Mouse (Mus musculus) embryonic fibroblast, embryonic 13.5 days (primary cell): ENCODE measurements at regions not wholly inside any gene's neighbourhood (a gene's known extent, or its start where the extent isn't known, plus 50 kb on each side); places are given as distances from the start of the nearest gene placed in this dataset.

ENCODE experiments used
- H3K27ac ChIP-seq: 2 replicates; pipeline ENCODE4 v1.5.1; 2012; ENCODE audit warnings: low read length, control low read depth, inconsistent platforms; ENCODE audit not compliant: insufficient read depth
- H3K4me1 ChIP-seq: 2 replicates; pipeline ENCODE4 v1.6.1; 2011; ENCODE audit warnings: low read length; ENCODE audit not compliant: control insufficient read depth, insufficient read depth
- H3K4me3 ChIP-seq: 2 replicates; pipeline ENCODE4 v1.5.1; 2011; ENCODE audit warnings: mild to moderate bottlenecking, control low read depth, low read length; ENCODE audit not compliant: insufficient read depth
- CTCF ChIP-seq: IDR thresholded peaks from 2 replicates; pipeline ENCODE4 v1.5.1; 2011; ENCODE audit warnings: mild to moderate bottlenecking, control low read depth, low read length, moderate library complexity, borderline replicate concordance; ENCODE audit not compliant: insufficient read depth
- POLR2A ChIP-seq: IDR thresholded peaks from 2 replicates; pipeline ENCODE4 v1.6.1; 2011; ENCODE audit warnings: low read depth, mild to moderate bottlenecking, control low read depth, low read length, moderate library complexity

- H3K27ac ChIP-seq = no peak overlapping the region
- TF ChIP-seq POLR2A = no peak
- no peak for TF ChIP-seq CTCF
- no peak overlapping the region for H3K4me3 ChIP-seq
- H3K4me1 ChIP-seq = peaks cover 2% of the 10 kb centered on the region
These were observed 147.8 kb downstream of the Mtx2 start for GRCm38 (mm10) chr2:74973386-74973785.

GRCm38 (mm10) chr2:74974595-74975325 lies 149.2 kb downstream of the Mtx2 start:
- Histone ChIP-seq H3K4me1 (peaks cover 2% of the 10 kb centered on the region), H3K4me3 (no peak overlapping the region), H3K27ac (peak overlapping the region; percentile 13; the same call in 1 of the 2 replicates)
- TF ChIP-seq POLR2A (no peak), CTCF (no peak)

- no peak overlapping the region for H3K4me3 ChIP-seq
- no peak overlapping the region for H3K27ac ChIP-seq
- peaks cover 2% of the 10 kb centered on the region for H3K4me1 ChIP-seq
- TF ChIP-seq CTCF (no peak), POLR2A (no peak)
These were observed 151.7 kb downstream of the Mtx2 start for GRCm38 (mm10) chr2:74977348-74977747.

- TF ChIP-seq CTCF (no peak), POLR2A (no peak)
- no peak overlapping the region for H3K4me3 ChIP-seq
- peaks cover 2% of the 10 kb centered on the region for H3K4me1 ChIP-seq
- H3K27ac ChIP-seq = no peak overlapping the region
These were observed 152.2 kb downstream of the Mtx2 start for GRCm38 (mm10) chr2:74977828-74978227.

GRCm38 (mm10) chr2:74981856-74982255 lies 156.3 kb downstream of the Mtx2 start:
- Histone ChIP-seq H3K4me3 (no peak overlapping the region), H3K27ac (no peak overlapping the region), H3K4me1 (no peaks in the 10 kb centered on the region)
- TF ChIP-seq POLR2A (no peak), CTCF (no peak)

- Histone ChIP-seq H3K27ac (0 out of 2 replicates have a peak overlapping the region, but pooled peaks have one; percentile 5), H3K4me1 (no peaks in the 10 kb centered on the region), H3K4me3 (no peak overlapping the region)
- TF ChIP-seq POLR2A (no peak), CTCF (no peak)
These were observed 168.2 kb downstream of the Mtx2 start for GRCm38 (mm10) chr2:74993802-74994201.

- Histone ChIP-seq H3K27ac (no peak overlapping the region), H3K4me3 (no peak overlapping the region), H3K4me1 (0 out of 2 replicates have a peak, but pooled peaks cover 2% of the 10 kb centered on the region)
- TF ChIP-seq CTCF = no peak
- no peak for TF ChIP-seq POLR2A
These were observed 169.4 kb downstream of the Mtx2 start for GRCm38 (mm10) chr2:74994998-74995397.

GRCm38 (mm10) chr2:74997736-74998135 lies 172.1 kb downstream of the Mtx2 start:
- Histone ChIP-seq H3K27ac (no peak overlapping the region), H3K4me3 (no peak overlapping the region), H3K4me1 (0 out of 2 replicates have a peak, but pooled peaks cover 2% of the 10 kb centered on the region)
- TF ChIP-seq CTCF (no peak), POLR2A (no peak)

GRCm38 (mm10) chr2:75000368-75000796 lies 174.8 kb downstream of the Mtx2 start:
- no peak overlapping the region for H3K27ac ChIP-seq
- no peak overlapping the region for H3K4me3 ChIP-seq
- 0 out of 2 replicates have a peak, but pooled peaks cover 2% of the 10 kb centered on the region for H3K4me1 ChIP-seq
- TF ChIP-seq POLR2A (no peak), CTCF (no peak)

- TF ChIP-seq CTCF = no peak
- no peak for TF ChIP-seq POLR2A
- 0 out of 2 replicates have a peak, but pooled peaks cover 2% of the 10 kb centered on the region for H3K4me1 ChIP-seq
- no peak overlapping the region for H3K4me3 ChIP-seq
- H3K27ac ChIP-seq = no peak overlapping the region
These were observed 177.0 kb downstream of the Mtx2 start for GRCm38 (mm10) chr2:75002562-75002961.
